Mouse (Mus musculus) midbrain, embryonic 11.5 days (tissue): ENCODE data around the gene Fhdc1. TPM values are rescaled to one million over a fixed set of nuclear protein-coding genes. Genes with fewer than 3 reads are reported as not detected.

Experiments used
- ATAC-seq: fragments of 200-750 bp; cut with Nextera tagmentation; 2 replicates; pipeline ENCODE4 v1.8.0; 2017; ENCODE audit warnings: moderate TSS enrichment, moderate library complexity; ENCODE audit not compliant: low FRiP score
- DNase-seq: peaks from one replicate; pipeline ENCODE4 v3.0.0; 2015; ENCODE audit warnings: low spot score; ENCODE audit errors: missing footprints
- H3K27ac ChIP-seq: fragments of 300-500 bp; sonication (generic); 2 replicates; pipeline ENCODE4 v1.5.1; 2014; ENCODE audit warnings: low read depth, low read length
- H3K27me3 ChIP-seq: fragments of 300-500 bp; sonication (generic); 2 replicates; pipeline ENCODE4 v1.6.1; 2014; ENCODE audit warnings: mild to moderate bottlenecking, low read length, moderate library complexity, mixed read lengths; ENCODE audit not compliant: control insufficient read depth, insufficient read depth
- H3K36me3 ChIP-seq: fragments of 300-500 bp; sonication (generic); 2 replicates; pipeline ENCODE4 v1.6.1; 2014; ENCODE audit warnings: mild to moderate bottlenecking, low read length, moderate library complexity, mixed read lengths; ENCODE audit not compliant: control insufficient read depth, insufficient read depth
- H3K4me1 ChIP-seq: fragments of 300-500 bp; sonication (generic); 2 replicates; pipeline ENCODE4 v1.6.1; 2014; ENCODE audit warnings: low read length; ENCODE audit not compliant: control insufficient read depth, insufficient read depth
- H3K4me2 ChIP-seq: fragments of 300-500 bp; sonication (generic); 2 replicates; pipeline ENCODE4 v1.6.1; 2014; ENCODE audit warnings: mild to moderate bottlenecking, moderate library complexity
- H3K4me3 ChIP-seq: fragments of 300-500 bp; sonication (generic); 2 replicates; pipeline ENCODE4 v1.5.1; 2014; ENCODE audit warnings: low read depth, low read length
- H3K9ac ChIP-seq: fragments of 300-500 bp; sonication (generic); 2 replicates; pipeline ENCODE4 v1.6.1; 2014; ENCODE audit warnings: low read length
- H3K9me3 ChIP-seq: fragments of 300-500 bp; sonication (generic); 2 replicates; pipeline ENCODE4 v1.6.1; 2016; ENCODE audit warnings: low read length; ENCODE audit not compliant: control insufficient read depth
- WGBS: fragments of 180-500 bp; shearing (Covaris S2); extraction: QIAGEN DNeasy Blood & Tissue Kit; methylation state at CpG from one replicate; pipeline ENCODE4 v1.1.7; 2014; 5-methylcytosine and 5-hydroxymethylcytosine counted together
- polyA plus RNA-seq: library from polyadenylated mRNA; unstranded; fragments of >200 nt; fragmentation: Nextera tagmentation; extraction: Ambion mirVana; gene quantifications from 2 replicates; pipeline ENCODE4 v1.2.1, GENCODE M21; 2014

Gene Fhdc1
- polyA plus RNA-seq = 1.0 and 1.7 TPM in 2 replicates

DNA sequence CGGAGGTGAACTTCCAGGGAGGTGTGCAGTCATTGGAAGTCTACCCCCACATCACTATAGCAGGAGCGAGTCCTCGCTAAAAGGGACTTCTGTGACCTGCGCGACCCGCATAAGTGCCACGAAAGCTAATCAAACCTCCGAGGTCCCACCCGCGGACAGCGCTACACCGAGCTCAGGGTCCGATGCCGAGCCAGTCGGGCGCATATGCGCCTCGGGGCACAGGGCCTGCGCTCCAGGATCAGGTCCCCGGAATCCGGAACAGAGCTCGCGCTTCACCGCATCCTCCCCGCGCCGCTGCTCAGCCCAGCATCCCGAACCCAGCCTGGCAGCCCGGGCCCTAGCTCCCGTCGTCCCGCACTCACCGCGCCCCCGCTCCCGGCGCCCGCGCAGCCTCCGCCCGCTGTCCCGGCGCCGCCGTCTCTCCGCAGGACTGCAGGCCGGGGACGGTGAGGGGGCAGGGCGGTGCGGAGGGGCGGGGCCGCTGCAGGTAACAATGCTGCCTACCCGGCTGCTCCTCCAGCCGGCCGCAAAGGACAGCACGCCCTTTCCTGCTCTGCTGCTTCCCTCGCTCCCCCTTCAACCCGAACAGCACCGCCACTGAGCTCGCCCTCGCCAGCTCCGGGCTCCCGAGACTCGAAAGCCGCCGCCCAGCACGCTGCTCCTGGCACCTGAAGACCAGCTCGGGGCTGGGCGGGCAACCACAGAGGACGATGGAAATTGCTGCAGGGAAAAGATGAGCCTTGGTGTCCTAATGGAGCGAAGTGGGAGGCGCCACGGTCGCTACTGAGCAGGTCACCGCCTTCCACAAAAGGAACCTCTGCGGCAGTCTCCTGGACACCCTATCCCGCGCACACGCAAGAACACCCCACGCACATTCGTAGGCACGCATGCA, at the start of gene Fhdc1:
Fhdc1 (minus strand) TSS at position 424 of the 892 bp plus-strand sequence.
- H3K36me3 ChIP-seq = no peaks in the 10 kb centered on the region
- peak within 1 kb of the TSS; percentile 98 for H3K4me2 ChIP-seq
- DNase-seq (peak; percentile 97), ATAC-seq (peak; percentile 76)
- peaks cover 22% of the 10 kb centered on the region; the same call in 1 of the 2 replicates for H3K4me1 ChIP-seq
- peak within 1 kb of the TSS; percentile 61 for H3K9ac ChIP-seq
- no peak within 1 kb of the TSS for H3K27ac ChIP-seq
- H3K9me3 ChIP-seq = no peaks in the 10 kb centered on the region
- H3K4me3 ChIP-seq = peak within 1 kb of the TSS; percentile 56
- under 1% methylated on average over 82 of the region's 82 CpGs for WGBS
- peaks cover 33% of the 10 kb centered on the region for H3K27me3 ChIP-seq

DNA sequence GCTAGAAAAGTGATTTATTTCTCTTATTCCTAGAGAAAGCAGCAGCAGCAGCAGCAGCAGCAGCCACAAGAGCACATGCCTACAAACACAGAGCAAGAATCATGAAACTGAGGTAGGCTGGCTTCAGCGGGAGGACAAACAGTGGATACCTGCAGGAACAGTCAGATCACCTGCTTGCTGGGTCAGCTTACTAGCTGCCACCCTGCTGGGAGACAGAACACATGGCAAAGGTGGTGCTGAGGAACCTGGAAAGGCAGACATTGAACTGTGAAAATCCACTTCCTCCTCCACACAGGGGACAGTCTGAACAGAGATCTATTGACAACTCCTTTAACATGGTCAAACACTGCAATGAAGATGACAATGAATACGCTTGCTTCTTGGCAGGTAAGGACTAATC, 48.8 kb upstream of the Fhdc1 start:
- 75% methylated on average over 2 of the region's 2 CpGs for WGBS
- H3K27me3 ChIP-seq = no peaks in the 10 kb centered on the region
- no peaks in the 10 kb centered on the region for H3K9me3 ChIP-seq
- H3K9ac ChIP-seq = no peak overlapping the region
- ATAC-seq = no peak
- no peak for DNase-seq
- H3K4me1 ChIP-seq = no peaks in the 10 kb centered on the region
- H3K27ac ChIP-seq = no peak overlapping the region
- H3K36me3 ChIP-seq = no peaks in the 10 kb centered on the region
- no peak overlapping the region for H3K4me2 ChIP-seq
- H3K4me3 ChIP-seq = no peak overlapping the region

DNA sequence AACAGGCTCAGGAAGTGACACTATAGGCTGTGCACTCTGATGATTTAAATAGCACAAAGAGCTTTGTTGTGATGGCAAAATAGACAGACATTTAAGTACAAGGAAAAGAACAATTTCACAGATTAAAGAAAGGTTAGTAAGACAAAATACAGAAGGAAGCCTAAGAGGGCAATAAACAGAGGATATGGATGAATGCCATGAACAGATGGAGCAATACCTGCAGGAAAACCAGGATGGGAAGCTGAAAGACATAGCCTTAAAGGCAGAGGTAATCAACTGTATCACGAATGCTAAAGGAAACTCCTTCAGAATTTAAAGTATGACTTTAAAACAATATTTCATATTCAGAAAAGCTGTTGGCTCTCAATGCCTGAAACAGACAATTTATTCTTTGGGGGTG, 44.7 kb upstream of the Fhdc1 start:
- Histone ChIP-seq H3K4me1 (no peaks in the 10 kb centered on the region), H3K4me2 (no peak overlapping the region), H3K4me3 (no peak overlapping the region), H3K36me3 (no peaks in the 10 kb centered on the region), H3K9me3 (no peaks in the 10 kb centered on the region), H3K27me3 (no peaks in the 10 kb centered on the region), H3K9ac (no peak overlapping the region), H3K27ac (no peak overlapping the region)
- 87% methylated on average over 1 of the region's 1 CpGs for WGBS
- no peak for ATAC-seq
- no peak for DNase-seq

DNA sequence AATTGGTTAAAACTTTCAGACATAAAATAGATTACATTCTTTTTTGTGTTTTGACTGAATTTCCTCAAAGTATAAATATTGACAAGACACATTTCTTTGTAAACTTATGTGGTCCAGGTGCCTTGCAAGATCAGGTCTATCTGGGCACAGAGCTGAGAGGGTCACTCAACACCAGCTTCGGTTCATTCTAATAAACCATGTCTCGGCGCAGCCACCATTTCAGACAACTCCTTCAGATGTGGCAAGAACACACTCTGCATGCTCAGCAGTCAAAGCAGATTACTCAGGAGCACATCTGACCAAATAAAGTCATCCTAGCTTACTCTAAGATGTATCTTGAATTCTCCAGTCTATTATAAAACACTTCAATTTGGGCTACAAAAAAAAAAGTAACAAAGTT, 35.9 kb upstream of the Fhdc1 start:
- Histone ChIP-seq H3K4me1 (no peaks in the 10 kb centered on the region), H3K4me2 (no peak overlapping the region), H3K9ac (no peak overlapping the region), H3K27ac (no peak overlapping the region), H3K9me3 (no peaks in the 10 kb centered on the region), H3K27me3 (no peaks in the 10 kb centered on the region), H3K4me3 (no peak overlapping the region), H3K36me3 (0 out of 2 replicates have a peak, but pooled peaks cover 2% of the 10 kb centered on the region)
- DNase-seq = no peak
- ATAC-seq = no peak
- 90% methylated on average over 3 of the region's 3 CpGs for WGBS

DNA sequence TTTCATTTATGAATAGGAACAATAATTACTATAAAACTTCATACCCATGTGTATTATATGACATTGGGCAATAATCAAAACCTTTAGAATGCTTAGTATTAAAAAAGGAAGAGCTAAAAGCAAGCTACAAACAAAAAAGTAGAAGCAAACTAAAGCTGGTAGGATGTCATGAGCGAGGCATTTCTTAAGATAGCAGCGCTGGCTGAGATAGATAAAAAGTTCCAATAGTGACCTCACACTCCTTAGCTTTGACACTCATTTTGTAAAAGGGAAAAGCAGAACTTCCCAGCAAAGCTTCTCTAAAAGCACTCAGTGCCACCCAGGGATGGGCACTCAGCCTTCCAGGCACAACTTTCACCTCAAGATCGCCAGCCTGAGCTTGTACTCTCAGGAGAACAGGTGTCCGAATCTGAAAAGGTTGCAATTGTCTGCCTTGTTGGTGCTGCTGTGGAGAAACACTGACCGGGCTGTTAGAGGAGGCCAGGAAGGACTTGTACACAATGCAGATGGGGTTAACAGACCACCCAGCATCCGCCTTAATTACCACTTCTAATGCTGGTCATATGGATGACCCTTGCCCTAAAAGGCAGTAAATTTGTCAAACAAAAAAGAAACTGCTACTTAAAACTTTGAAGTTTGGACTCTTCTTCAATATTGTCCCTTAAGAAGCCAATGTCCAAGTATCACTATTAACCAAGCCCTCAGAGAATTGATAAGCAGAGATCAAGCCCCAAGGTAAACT, 32.7 kb upstream of the Fhdc1 start:
- no peaks in the 10 kb centered on the region for H3K36me3 ChIP-seq
- H3K9me3 ChIP-seq = no peaks in the 10 kb centered on the region
- 84% methylated on average over 6 of the region's 6 CpGs for WGBS
- H3K4me3 ChIP-seq = no peak overlapping the region
- no peak overlapping the region for H3K9ac ChIP-seq
- no peak for ATAC-seq
- H3K27me3 ChIP-seq = no peaks in the 10 kb centered on the region
- H3K4me2 ChIP-seq = no peak overlapping the region
- H3K27ac ChIP-seq = no peak overlapping the region
- DNase-seq = no peak
- no peaks in the 10 kb centered on the region for H3K4me1 ChIP-seq

DNA sequence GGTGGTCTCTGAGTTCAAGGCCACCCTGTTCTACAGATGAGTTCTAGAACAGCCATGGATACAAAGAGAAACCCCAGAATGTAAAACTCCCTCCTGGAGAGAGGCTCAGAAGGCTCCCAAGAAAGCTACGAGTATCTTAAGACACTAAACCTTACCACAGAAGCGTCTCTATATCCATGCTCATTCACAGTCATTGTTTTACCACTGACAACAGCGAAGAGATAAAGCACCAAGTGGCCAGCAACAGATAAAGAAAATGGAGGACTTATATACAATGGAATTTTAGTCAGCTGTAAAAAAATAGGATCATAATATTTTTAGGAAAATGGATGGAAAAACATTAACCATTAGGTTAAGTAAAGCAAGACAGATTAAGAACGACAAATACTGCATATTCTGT, 25.0 kb upstream of the Fhdc1 start:
- H3K4me1 ChIP-seq = peaks cover 5% of the 10 kb centered on the region; the same call in 1 of the 2 replicates
- 81% methylated on average over 4 of the region's 4 CpGs for WGBS
- H3K9ac ChIP-seq = no peak overlapping the region
- no peaks in the 10 kb centered on the region for H3K27me3 ChIP-seq
- no peak overlapping the region for H3K4me2 ChIP-seq
- H3K9me3 ChIP-seq = no peaks in the 10 kb centered on the region
- no peaks in the 10 kb centered on the region for H3K36me3 ChIP-seq
- no peak overlapping the region for H3K4me3 ChIP-seq
- no peak for ATAC-seq
- no peak for DNase-seq
- H3K27ac ChIP-seq = no peak overlapping the region

DNA sequence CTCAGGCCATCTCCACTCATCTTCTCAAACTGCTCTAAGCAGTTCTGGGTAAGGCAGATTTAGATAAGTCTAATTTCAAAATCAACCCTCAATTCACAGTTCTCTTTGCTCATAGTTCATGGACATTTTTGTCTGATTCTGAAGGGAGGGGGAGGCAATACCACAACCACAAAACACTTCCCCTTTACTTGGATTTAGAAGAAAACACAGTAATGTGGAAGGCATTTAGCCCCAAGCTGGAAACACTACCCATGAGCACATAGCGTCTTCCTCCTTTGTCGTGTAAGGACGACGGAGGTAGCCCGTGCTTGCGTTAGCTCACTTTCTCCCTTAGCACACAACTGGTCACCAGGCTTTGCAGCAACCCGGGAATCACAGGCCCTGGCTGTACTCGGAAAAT, 24.1 kb upstream of the Fhdc1 start:
- no peaks in the 10 kb centered on the region for H3K36me3 ChIP-seq
- 92% methylated on average over 8 of the region's 8 CpGs for WGBS
- no peaks in the 10 kb centered on the region for H3K27me3 ChIP-seq
- peaks cover 5% of the 10 kb centered on the region; the same call in 1 of the 2 replicates for H3K4me1 ChIP-seq
- DNase-seq (no peak), ATAC-seq (no peak)
- H3K9ac ChIP-seq = no peak overlapping the region
- H3K4me3 ChIP-seq = no peak overlapping the region
- no peaks in the 10 kb centered on the region for H3K9me3 ChIP-seq
- H3K4me2 ChIP-seq = no peak overlapping the region
- no peak overlapping the region for H3K27ac ChIP-seq

DNA sequence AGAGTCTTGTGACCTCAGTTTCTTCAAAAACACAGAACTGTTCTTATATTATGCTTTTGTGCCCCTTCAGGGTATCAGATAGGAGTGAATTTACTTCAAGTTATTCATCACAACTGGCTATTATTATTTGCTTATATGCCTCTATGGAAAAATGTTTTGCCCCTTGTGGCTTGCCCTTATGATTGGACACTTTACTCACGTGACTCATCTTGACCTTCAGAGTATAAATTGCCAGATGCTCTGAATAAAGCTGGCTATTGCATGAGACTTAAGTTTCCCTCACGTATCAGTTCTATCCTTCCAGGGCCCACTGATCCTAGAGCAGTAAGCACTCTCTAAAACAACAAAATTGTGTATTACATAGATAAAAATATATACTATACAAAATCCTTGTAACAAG, 21.9 kb upstream of the Fhdc1 start:
- Histone ChIP-seq H3K27ac (no peak overlapping the region), H3K4me3 (no peak overlapping the region), H3K9ac (no peak overlapping the region), H3K36me3 (no peaks in the 10 kb centered on the region), H3K9me3 (no peaks in the 10 kb centered on the region), H3K27me3 (no peaks in the 10 kb centered on the region), H3K4me2 (no peak overlapping the region), H3K4me1 (peaks cover 5% of the 10 kb centered on the region; the same call in 1 of the 2 replicates)
- ATAC-seq (no peak), DNase-seq (no peak)
- WGBS = 81% methylated on average over 2 of the region's 2 CpGs

DNA sequence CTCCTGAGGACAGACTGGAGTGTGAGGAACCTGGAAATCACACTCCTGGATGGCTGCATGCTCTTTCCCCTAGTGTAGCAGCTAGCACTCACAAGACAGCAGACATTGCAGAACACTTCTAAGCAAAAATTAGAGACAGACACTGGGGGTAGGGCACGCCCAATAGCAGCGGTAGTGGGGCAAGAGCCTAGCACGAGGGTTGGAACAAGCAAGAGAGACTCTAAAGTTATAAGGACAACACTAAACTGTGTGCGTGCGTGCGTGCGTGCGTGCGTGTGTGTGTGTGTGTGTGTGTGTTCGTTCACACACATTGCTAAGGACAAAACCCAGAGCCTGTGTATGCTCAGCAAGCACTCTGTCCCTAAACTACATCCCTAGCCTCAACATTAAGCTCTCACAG, 20.3 kb upstream of the Fhdc1 start:
- Histone ChIP-seq H3K27ac (no peak overlapping the region), H3K36me3 (no peaks in the 10 kb centered on the region), H3K9me3 (no peaks in the 10 kb centered on the region), H3K27me3 (no peaks in the 10 kb centered on the region), H3K9ac (no peak overlapping the region), H3K4me3 (no peak overlapping the region), H3K4me2 (no peak overlapping the region), H3K4me1 (peaks cover 5% of the 10 kb centered on the region; the same call in 1 of the 2 replicates)
- ATAC-seq (no peak), DNase-seq (no peak)
- WGBS = 82% methylated on average over 10 of the region's 10 CpGs
